Mouse (Mus musculus): Measurements from ENCODE around the gene Gpr107. TPM values are rescaled to one million over a fixed set of nuclear protein-coding genes. Genes with fewer than 3 reads are reported as not detected.

Gene Gpr107
- total RNA-seq, 2 experiments from 2014 or later = 26.2 to 27.4 TPM

DNA sequence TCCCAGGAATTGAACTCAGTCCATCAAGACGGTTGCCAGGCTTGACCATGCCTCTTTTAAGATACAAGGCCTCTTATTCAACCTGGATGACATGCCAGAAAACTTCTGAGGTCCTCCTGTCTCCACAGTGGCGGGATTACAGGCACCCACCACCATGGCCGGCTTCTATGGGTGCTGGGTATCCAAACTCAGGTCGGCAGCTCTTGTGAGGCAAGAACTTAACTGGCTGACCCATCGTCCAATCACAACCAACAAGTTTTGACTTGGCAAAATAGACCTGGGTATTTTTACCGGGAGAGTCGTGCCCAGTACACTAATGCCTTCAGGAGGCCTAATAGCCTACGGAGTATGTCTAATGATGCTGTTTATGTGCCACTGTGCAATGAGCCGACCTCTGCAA is 26.1 kb upstream of the Gpr107 start:
- no peak for DNase-seq

GRCm38 (mm10) chr2:31127219-31127618 is 24.9 kb upstream of the Gpr107 start:
- DNase-seq = peak in 1 of 2 experiments; percentile 59

DNA sequence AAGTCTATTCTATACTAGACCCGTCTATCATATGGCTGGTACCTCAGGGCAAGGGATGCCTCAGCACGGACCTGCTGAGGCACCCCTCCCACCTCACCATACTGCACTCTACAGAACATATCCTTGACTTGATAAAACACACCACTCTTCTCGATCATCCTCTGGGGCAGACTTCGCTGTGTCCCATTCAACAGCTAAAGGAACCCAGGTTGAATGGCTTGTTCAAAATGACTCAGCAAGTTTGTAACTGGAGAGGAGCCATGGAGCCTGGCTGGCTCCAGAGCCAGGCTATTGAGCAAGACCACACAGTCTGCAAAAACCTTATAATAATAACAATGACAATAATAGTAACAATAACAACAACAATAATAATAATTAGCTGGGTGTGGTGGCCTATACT is 24.2 kb upstream of the Gpr107 start:
- peak; percentile 81 to 83 for DNase-seq

DNA sequence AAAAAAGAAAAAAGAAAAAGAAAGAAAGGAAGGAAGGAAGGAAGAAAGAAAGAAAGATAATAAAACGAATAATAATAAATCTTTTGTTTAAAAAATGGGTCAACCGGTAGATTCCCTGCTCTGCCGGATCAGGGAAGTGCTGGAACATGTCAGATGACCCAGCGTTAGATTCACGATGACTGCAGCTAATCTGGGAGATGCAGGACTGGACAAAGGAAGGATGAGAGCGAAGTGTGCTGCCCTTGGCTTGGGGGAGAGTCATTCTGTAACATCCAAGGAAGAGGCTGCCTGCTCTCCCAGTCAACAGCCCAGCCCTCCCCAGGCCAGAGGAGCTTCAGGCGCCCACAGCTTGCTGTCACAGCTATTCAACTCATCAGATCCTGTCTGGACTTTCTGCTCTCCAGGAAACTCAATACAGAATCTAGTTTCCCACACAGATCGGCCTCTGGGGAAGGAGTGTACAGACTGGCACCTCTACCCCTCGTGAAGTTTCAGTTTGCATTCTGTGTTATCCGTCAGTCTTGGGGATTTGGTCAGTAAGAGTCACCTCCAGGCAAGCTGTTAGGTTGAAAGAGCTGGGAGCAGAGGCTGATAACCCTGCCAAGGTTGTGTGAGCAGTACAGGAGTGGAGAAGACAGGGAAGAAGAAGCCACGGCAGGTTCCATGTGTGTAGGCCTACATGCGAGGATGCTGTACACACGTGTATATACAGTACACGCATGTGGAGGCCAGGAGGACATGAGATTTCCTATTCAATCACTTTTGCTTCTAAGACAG is 22.2 kb upstream of the Gpr107 start:
- DNase-seq = no peak

DNA sequence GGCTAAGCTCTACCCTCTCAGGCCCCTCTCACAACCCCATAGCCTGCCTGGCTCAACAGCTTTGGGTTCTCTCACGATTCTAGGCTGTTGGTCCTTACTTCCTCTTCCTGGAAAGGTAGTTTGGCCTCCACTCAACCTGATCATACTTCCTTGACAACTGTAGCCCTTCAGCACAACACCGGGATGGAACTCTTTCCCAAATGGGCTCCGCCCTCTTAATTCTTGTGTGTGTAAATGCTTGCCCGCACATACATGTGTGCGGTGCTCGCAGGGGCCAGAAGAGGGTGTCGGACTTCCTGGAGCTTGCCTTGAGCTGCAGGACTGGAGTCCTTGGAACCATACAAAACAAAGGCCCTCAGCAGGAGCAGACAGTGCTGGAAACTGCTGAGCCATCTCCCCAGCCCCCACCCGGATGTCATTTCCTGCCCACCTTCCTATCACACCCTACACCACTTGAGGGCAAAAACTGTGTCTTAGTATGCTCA is 21.3 kb upstream of the Gpr107 start:
- no peak for DNase-seq

DNA sequence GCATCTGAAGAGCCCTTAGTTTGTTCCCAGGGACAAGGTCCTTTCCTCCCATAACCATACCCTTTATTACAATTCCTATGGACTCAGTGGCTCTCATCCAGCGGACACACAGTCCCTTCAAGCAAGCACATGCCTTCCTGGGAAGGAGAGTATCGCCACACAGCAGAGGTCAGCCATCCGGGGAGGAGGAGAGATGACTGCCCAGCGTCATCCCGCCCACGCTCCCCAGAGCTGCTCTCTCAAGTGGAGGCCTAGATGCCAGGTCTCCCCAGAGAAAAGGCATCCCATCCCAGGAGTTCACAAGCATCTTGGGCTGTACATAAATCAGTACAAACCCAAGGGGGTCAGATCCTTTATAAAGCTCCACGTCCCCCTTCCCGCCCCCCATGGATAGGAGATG is 19.4 kb upstream of the Gpr107 start:
- DNase-seq = peak in 1 of 2 experiments; percentile 48

DNA sequence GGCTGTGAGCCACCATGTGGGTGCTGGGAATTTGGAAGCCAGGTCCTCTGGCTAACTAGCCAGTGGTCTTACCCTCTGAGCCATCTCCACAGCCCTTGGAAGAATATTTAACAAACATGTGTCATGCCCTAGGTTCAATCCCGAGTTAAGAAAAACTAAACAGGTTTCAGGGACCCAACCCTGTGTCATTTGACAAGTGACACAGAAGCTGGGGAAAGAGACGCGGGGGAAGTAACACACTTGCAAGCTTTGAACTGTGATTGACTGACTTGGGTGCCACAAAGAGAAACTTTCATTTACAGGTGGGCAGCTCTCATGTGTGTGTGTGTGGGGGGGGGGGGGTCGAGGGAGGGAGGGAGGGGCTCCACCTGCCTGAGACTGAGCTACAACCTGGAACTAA is 18.1 kb upstream of the Gpr107 start:
- no peak for DNase-seq

DNA sequence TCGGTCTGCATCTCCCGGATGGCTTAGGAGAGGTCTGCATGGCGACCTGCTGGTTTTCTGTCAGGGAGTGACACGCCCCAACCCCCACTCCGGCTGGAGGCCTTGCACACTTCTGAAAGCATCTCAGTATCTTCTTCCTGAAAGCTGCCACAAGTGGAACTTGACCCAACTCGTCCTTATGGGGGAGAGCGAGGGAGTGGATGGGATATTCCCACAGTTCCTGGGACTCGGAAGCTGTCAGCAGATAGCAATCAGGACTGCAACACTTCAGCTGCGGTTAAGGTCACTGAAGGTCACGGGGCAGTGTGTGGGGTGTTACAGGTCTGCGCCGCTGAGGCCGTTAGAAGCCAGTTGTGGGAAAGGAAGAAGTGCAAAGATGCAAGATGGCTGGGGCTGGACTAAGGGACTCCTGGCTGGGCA is 16.6 kb upstream of the Gpr107 start:
- no peak for DNase-seq

DNA sequence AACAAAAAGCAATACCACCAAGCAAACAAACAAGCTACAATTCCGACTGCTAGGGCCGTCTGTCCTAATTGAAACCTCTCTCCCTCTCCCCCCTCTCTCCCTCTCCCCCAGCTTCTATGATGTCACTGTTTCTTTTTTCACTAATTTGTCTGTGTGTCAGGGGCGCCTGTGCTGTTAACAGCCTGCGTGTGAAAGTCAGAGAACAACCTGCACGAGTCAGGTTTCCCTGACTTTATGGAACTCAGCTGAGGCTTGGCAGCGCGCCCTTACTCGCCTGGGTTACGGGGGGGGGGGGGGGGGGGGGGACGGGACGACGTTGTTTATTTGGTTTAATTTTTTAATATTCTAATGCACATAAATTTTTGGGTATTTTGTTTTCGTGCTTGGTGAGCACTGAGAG is 15.8 kb upstream of the Gpr107 start:
- no peak for DNase-seq

DNA sequence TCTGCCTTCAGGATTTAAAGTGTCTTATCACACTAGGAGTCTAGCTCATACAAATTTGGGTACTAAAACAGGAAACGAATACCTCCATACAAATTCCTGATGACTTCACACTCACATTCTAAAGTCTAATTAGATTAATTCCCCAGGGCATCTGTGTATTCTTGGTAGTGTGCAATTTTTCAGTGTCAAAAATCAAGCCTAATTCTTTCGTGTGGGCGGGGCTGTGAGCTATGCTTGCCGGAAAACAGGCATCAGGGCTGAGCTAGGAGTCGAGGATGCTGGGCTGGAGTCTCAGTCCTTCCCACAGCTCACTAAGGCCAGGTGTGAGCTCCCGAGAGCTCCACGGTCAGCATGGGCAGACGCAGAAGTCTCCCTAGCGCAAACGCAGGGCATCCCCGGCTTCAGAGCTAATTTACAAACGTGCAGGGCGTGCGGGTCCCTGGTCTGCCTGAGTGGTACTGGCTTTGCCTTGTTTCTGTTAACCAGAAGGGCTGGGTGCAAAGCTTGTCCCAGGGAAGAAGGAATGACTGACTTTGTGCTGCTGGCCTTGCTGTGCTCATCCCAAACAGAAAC is 15.0 kb upstream of the Gpr107 start:
- DNase-seq = no peak

DNA sequence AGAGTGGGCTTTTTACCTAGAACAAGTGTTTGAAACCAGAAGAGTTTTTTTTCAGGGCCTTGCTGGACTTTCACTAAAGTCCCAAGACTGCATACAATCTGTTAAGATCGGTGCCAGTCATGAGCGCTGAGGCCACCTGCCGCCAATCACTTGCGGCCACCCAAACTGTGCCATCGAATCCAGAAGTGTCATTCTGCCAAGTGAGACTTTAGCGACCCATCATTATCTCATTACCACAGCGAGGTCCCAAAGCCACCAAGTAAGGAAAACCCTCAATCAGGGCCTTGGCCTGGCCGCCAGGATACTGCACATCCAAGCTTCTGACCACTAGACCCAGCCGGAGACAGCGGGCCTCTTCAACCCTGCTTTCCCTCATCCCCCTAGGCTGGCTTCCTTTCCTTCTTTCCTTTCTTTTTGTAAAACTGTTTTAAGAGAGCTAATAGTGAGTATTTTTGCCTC is 12.9 kb upstream of the Gpr107 start:
- DNase-seq = no peak

DNA sequence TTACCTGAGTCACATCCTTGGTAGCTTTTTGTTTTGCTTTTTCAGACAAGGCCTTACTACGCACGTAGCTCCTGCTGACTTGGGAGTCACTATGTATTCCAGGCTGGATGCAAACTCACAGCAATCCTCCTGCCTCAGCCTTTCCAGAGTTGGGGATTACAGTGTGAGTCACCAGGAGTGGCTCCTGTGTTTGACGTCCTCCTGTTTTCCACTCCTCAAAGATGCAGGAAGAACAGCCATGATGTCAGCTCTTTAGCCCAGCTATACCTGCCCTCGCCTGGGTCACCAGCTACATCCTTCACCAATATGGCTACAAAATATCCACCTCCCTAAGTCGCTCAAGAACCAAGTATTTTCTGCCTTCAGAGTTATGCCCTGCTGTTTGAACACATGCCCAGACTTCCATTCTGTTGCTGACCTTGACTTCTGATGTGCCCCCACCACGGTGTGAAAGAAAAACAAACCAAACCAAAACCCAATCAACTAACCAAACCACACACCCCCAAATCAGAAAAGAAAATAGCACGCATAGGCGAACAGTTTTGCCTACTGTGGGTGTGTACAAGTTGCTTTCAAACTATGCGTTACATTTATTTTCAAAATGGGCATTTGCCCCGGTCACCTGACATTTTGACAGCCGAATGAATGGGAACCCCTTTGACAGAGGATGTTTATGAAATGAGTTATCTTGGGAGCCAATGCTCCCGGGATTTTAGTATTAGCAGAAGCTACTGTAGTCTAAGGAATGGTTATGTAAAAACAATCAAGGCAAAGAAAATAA is 11.9 kb upstream of the Gpr107 start:
- DNase-seq = no peak

DNA sequence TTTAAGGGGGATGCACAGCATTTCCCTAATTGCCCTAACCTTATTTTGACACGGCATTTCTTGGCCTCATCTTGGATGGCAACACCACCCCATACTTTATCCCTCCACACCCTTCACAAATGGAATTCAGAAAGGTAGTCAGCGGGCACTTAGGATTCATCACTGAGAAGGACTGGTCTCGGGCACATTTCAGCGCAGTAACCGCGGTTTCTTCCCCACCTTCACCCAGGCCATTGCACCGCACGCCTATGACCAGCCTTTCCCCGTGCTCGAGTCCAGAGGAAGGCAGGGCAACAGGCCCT is 11.4 kb upstream of the Gpr107 start:
- DNase-seq = no peak

GRCm38 (mm10) chr2:31141074-31141866 is 10.8 kb upstream of the Gpr107 start:
- peak; percentile 47 to 70 for DNase-seq

DNA sequence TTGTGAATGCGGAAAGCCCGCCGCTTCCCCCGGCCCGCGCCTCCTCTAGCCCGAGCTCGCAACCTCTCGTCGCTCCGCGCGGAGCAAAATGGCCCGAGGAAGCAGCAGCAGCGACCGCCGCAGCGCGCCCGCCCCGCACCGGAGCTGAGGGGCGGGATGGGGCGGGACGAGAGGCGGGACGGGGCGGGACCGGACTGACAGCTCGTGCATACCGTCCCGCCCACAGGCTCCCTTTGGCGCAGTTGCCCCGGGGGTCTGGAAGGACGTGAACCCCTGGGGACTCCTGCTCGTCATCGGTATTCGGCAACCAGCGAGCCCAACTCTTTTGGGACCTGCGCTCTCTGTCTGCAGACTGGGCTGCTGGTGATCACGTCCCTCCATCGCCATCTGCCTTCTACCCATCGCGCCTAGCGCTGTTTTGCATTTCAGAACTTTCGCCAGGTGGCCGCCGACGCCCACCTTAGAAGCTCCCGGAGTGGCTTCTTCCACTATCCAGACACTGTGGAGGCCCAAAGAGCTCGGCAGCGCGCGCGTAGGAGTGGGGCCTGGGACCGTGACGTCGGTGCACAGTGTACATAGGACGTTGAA is 10.2 kb upstream of the Gpr107 start, which contains the start of gene Fnbp1:
TSS of gene Fnbp1 (minus strand) at position 142 of the 588 bp plus-strand sequence.
- DNase-seq = peak; percentile 92 to 94

DNA sequence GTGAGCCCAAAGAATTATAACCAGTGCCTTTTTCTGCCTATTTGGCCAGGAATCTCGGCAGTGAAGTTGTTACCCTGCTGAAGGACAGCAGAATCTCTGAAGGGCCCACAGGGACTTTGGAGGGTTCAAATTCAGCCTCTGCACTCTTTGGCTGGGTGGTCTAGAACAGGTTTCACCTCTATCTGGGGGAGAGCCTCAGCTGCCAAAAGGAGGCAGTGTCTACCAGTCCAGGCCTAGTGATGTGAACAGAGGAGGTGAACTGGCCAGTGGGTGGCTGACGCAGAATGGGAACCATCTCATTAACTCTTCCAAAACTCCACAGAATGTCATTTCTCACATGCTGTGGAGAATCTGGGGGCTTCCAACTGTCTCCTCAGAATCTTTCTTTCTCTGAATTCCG is 9.6 kb upstream of the Gpr107 start:
- peak in 1 of 2 experiments; percentile 48 for DNase-seq

DNA sequence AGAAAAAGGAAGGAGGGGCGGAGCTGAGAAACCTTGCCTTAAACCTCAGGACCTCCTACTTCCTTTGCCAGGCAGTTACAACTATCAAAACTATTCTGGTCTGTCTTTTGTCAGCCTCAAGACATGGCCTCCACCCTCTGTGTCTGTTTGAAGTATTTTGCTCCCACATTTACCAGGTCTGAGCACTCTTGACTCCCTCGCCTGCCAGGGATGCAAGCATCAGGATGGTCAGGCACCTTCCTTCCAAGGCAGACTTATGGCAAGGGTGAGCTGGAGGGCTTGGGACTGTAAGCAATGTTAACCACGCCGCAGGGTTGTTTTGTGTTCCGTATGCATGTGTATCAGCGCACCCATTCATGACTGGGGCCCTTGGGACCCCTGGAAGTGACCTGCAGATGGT is 8.8 kb upstream of the Gpr107 start:
- DNase-seq = no peak

GRCm38 (mm10) chr2:31143768-31144695 is 8.1 kb upstream of the Gpr107 start:
- DNase-seq = no peak

DNA sequence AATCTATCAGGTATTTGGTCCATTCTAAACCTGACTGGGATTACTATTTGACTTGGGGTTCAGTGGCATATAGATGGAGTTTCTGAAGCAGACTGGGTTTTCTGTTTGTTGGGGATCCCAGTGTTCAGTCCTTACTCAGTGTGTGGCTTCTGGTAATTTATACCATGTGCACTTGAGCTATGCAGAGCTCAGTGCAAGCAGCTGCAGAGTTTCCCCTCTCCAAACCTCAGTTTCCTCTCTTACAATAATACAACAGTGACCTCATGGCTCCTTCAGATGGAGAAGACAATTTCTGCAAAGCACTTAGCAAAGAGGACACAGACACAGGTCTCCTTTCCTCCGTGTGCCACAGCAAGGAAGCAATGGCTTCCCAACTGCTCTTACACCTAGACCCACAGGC is 7.2 kb upstream of the Gpr107 start:
- no peak for DNase-seq

DNA sequence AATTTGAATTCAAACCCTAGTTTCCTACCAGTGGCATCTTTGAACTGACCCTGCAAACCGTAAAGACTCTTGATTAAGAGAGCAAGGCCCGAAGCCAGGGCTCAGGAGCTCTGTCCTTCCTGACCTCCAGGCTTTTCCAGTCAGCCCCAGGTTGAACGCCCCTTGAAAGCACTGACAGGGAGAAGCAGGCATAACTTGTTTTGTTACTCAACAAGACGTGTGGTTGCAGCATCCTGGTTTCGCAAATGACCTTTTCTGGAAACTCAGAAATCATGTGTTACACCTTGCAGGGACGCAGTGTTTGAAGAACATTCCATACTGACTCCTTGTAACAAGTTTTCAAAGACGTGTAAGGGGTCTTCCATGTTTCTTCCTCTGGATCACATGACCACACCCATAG is 5.1 kb upstream of the Gpr107 start:
- DNase-seq = no peak

DNA sequence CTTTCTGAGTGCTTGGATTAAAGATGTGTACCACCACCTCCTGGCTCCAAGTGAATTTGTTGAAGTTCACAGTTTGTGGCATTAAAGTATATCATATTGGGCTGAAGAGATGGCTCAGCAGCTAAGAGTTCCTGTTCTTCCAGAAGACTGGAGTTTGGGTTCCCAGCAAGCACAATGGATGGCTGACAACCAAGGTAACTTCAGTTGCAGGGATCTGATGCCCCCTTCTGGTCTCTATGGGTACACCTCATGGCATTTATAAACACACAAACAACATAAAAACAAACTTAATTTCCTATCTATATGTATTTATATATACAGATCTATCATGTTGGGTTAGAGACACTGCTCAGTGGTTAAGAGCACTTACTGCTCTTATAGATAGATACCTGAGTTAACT is 1.4 kb upstream of the Gpr107 start:
- no peak for DNase-seq

Measured in heart, adult 18-20 months (tissue).